Mouse (Mus musculus): ENCODE results near the gene Mpped1.

- TF ChIP-seq POLR2A (IDR thresholded peaks at IDR 0.05; ENCODE audit: insufficient read length, low read depth) (no peak), MAX (IDR thresholded peaks at IDR 0.05; ENCODE audit: low read depth) (no peak), TCF3 (IDR thresholded peaks at IDR 0.05; ENCODE audit: insufficient read length, low read depth) (no peak), MYOG (IDR thresholded peaks at IDR 0.05; ENCODE audit: control insufficient read depth in 1 of 3, insufficient read depth in 1 of 3, insufficient read length in 2 of 3, low read depth in 2 of 3) (no peak), CEBPB (IDR thresholded peaks at IDR 0.05; ENCODE audit: insufficient read depth, poor library complexity, severe bottlenecking) (no peak), USF1 (IDR thresholded peaks at IDR 0.05; ENCODE audit: low read depth) (no peak), E2F4 (IDR thresholded peaks at IDR 0.05; ENCODE audit: insufficient read depth) (no peak), MYOD1 (IDR thresholded peaks at IDR 0.05; ENCODE audit: control insufficient read depth in 1 of 3, insufficient read length in 2 of 3, low read depth in 2 of 3) (no peak), TCF12 (IDR thresholded peaks at IDR 0.05; ENCODE audit: insufficient read depth, poor library complexity, severe bottlenecking) (no peak), SRF (IDR thresholded peaks at IDR 0.05; ENCODE audit: control insufficient read depth, insufficient read length, low read depth) (no peak), POLR2AphosphoS2 (IDR thresholded peaks at IDR 0.05; ENCODE audit: insufficient read length, low read depth) (no peak), REST (IDR thresholded peaks at IDR 0.05; ENCODE audit: insufficient read depth, insufficient read length) (no peak)
These were observed 91.7 kb downstream of the Mpped1 start for GRCm38 (mm10) chr15:83870936-83871335.

All from myocyte (in vitro differentiated cells).